Mouse (Mus musculus): ENCODE measurements around the gene Rplp0.
A peak's percentile ranks its signal among the peaks of the same experiment; 100 is the strongest.

DNA sequence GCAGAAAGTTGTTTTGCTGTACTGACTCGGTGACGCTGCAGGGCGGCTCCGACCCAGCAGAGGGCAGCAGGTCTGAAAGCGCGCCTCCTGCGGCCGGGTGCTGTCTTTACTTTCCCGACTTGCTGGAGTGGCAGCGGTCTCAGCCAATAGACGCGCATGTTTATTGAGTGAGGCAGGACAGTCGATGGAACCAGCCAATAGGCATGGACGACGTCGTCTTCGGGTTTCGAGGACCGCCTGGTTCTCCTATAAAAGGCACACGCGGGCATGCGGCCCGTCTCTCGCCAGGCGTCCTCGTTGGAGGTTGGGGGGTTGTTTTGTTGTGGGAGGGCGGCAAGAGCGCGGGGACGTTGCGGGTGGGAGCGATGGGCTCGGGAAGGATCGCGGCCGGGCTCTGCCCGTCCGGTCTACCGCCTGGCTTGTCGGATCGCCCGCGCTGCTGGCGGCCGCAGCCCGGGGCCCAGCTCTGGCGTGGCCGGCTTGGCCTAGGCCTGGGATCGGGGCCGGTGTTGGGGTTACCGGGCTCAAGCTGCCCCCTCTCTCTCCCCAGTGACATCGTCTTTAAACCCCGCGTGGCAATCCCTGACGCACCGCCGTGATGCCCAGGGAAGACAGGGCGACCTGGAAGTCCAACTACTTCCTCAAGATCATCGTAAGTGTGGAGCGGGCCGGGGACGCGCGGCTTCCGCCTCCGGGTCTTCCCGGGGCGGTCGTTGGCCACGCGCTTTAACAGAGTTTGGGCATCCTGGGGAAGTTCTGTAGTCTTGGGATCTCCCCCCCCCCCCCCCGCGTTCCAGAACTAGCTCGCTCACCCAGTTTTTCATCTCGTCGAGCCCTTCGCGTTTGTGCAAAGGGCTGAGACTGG lies at the start of gene Rplp0:
- peak; percentile 98 for TF ChIP-seq CTCF (IDR thresholded peaks at IDR 0.05; ENCODE audit: borderline replicate concordance, control insufficient read depth, extremely low read depth, insufficient read depth, low read length, poor library complexity)
- TF ChIP-seq POLR2A (IDR thresholded peaks at IDR 0.05; ENCODE audit: control insufficient read depth, extremely low read depth, insufficient read depth, low read length, poor library complexity) = peak; percentile 99
